ENCODE assay signal across 16 mouse cellular contexts in genomic region chr17:14420460-14421046, GRCm38 (mm10).
DNase-seq lines count a peak whose midpoint lies in the region; ATAC-seq lines count a peak whose summit lies in the region.
"Had no signal": no experiment of that assay in that cellular context is flagged by ENCODE, and none has a peak within 500 bp of the region (broad histone marks: within the 10 kb centered on the region; RNA-seq: fewer than 3 reads in every experiment).

No protein-coding gene starts in this region.

- H3K9me3 ChIP-seq in hindbrain, embryonic 12.5 days (replicated peaks) = no peaks in the 10 kb centered on the region
- H3K9me3 ChIP-seq: lung, embryonic 15.5 days; midbrain, embryonic 15.5 days; neural tube, embryonic 15.5 days had no signal

- no peak for DNase-seq in cerebellum, adult 11 months
- DNase-seq in layer of hippocampus, postnatal 10 days (ENCODE audit: low spot score in 2 of 2) = peak; percentile 22 to 49
- no peak for DNase-seq in layer of hippocampus, postnatal 36 days
- DNase-seq in cerebellum, postnatal 14 days = peak; percentile 34 to 35
- peak; percentile 28 for DNase-seq in heart, postnatal 25 days (ENCODE audit: low spot score)
- no peak for DNase-seq in Muller cell, postnatal 12 days (ENCODE audit: inconsistent ontology term)
- DNase-seq: kidney, postnatal 4 days; right cerebral cortex, postnatal 25 days had no signal

- 0 out of 2 replicates have a peak, but pooled peaks have one; percentile 41 for ATAC-seq in cerebellum, adult (ENCODE audit: insufficient number of reproducible peaks, low FRiP score, low TSS enrichment)
- no peak for ATAC-seq in hindbrain, embryonic 12.5 days (ENCODE audit: low FRiP score)
- ATAC-seq: intestine, postnatal 0 days; midbrain, embryonic 15.5 days had no signal

- no peak overlapping the region for H3K4me2 ChIP-seq in hindbrain, embryonic 12.5 days (replicated peaks)
- H3K4me2 ChIP-seq: lung, embryonic 15.5 days; midbrain, embryonic 15.5 days; neural tube, embryonic 15.5 days had no signal

- intact Hi-C loops in heart, postnatal 25 days (cut with DNase I) = no loop called here

- H3K9ac ChIP-seq in hindbrain, embryonic 12.5 days = no peak overlapping the region
- H3K9ac ChIP-seq: lung, embryonic 15.5 days; midbrain, embryonic 15.5 days; neural tube, embryonic 15.5 days had no signal

- no peaks in the 10 kb centered on the region for H3K4me1 ChIP-seq in hindbrain, embryonic 12.5 days
- H3K4me1 ChIP-seq: lung, embryonic 15.5 days; midbrain, embryonic 15.5 days had no signal

- no peaks in the 10 kb centered on the region for H3K27me3 ChIP-seq in hindbrain, embryonic 12.5 days
- H3K27me3 ChIP-seq: lung, embryonic 15.5 days; midbrain, embryonic 15.5 days; neural tube, embryonic 15.5 days had no signal

- no peak overlapping the region for H3K27ac ChIP-seq in hindbrain, embryonic 12.5 days
- H3K27ac ChIP-seq: lung, embryonic 15.5 days; midbrain, embryonic 15.5 days; neural tube, embryonic 15.5 days had no signal

- 48% methylated on average over 8 of the region's 8 CpGs for WGBS in hindbrain, embryonic 12.5 days

- no peak overlapping the region for H3K4me3 ChIP-seq in hindbrain, embryonic 12.5 days
- H3K4me3 ChIP-seq: erythroblast, embryonic 14.5 days; lung, embryonic 15.5 days; midbrain, embryonic 15.5 days; neural tube, embryonic 15.5 days had no signal

- no peaks in the 10 kb centered on the region for H3K36me3 ChIP-seq in hindbrain, embryonic 12.5 days
- H3K36me3 ChIP-seq: G1E; lung, embryonic 15.5 days; midbrain, embryonic 15.5 days; neural tube, embryonic 15.5 days had no signal

Comparison
In these comparisons a context has a peak if more than half of its experiments do, and no peak if none do; other contexts are left out.
1. DNase-seq: peak in layer of hippocampus, postnatal 10 days (2 of 2), cerebellum, postnatal 14 days (2 of 2) and heart, postnatal 25 days (single experiment); none in cerebellum, adult 11 months (single experiment), layer of hippocampus, postnatal 36 days (0 of 2) and Muller cell, postnatal 12 days (single experiment).